Mouse (Mus musculus) fibroblast of lung, adult 2 months (primary cell): ENCODE measurements around the gene Mad1l1.

Experiments
- DNase-seq: peaks from one replicate; pipeline ENCODE4 v3.0.0-alpha.2; 2011; ENCODE audit warnings: low read depth

The Mad1l1 gene

DNA sequence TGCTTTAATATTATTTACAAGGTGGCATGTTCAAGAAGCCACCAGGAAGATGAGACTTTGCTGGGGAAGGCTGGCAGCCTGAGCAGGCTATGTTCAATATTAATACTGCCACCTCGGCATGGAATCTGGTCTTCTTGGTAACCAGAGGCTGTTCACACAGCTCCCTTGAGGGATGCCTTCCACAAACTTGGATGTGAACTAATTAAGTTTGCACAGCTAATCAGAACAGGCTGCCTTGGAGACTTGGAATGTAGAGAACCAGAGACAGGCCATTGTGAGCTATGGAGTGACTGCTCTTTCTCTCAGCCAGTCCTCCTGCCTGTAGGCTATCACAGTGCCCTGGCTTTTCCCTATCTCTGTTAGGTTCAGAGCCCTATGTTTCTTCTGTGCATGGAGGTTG, 278.4 kb downstream of the Mad1l1 start:
- DNase-seq: no peak

DNA sequence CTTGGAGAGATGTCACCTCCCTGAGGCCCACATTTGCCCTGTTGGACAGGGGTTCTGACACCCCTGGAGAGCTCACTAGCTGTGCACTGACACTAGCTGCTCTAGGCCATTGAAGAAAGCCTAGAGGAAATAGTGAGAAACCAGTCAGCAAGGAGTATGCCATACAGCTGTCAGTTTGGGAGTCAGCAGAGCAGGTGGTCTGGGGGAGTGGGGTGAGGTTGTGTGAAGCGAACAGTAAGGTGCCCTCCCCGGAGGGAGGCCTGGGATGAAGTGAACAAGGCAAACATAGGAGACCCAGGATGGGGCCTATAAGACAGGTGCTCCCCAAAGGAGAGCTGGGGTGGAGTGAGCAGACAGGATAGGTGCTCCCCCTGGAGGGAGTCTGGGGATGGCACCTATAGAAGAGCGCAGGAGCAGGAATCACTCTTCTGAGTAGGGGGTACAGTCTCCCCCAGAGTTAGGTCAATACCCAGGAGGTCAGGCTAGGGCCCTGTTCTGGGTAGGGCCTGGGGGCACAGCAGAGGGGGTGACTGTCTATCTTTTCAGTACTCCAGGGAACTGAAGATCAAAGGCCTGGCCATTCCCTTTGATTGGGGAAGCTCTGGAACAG, 279.2 kb downstream of the Mad1l1 start:
- DNase-seq: no peak

DNA sequence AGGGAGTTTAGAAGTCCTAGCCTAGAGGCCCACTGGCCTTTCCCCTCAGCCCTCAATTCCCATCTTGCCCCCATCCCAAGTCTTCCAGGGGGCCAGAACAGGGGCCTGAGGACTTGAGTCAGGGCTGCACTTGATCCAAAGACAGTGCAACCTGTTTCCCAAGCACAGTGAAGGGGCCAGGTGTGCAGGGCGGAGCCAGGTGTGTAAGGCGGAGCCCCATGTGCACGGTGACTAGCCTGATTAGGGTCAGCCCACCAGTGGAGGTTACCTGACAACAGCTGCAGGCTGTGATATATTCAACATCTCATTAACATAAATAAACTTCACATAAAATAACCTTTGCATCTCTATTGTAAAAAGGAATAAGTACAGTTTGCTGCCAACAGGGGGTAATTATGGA, 280.3 kb downstream of the Mad1l1 start:
- DNase-seq: no peak

DNA sequence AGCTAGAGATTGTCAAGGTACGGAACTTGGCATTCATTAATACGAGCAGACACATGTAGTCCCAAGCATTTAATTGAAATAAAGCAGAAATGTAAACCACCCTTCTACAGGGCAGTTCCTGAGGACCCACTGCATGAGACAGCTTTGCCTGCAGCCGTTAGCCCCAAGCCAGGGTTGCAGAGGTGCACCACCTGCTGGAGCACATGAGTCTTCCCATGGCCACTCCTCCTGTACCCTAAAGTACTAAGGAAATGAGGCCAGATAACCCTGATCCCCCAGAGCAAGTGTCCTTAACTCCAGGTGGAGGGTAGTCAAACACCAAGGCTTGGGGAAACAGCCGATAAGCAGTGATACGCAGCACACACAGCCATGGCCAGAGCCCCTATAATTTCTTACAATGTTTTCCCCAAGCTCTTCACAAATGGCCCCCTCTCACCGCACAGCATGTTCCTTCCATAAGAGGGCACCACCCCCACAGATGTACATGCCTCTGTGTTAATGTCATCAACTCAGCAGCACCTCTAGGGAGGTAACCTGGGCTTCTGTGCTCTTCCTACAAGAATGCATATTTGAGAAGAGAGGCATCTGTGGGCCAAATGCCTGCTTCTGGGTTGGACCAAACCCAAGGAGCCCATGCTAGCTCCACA, 283.6 kb downstream of the Mad1l1 start:
- no peak for DNase-seq

DNA sequence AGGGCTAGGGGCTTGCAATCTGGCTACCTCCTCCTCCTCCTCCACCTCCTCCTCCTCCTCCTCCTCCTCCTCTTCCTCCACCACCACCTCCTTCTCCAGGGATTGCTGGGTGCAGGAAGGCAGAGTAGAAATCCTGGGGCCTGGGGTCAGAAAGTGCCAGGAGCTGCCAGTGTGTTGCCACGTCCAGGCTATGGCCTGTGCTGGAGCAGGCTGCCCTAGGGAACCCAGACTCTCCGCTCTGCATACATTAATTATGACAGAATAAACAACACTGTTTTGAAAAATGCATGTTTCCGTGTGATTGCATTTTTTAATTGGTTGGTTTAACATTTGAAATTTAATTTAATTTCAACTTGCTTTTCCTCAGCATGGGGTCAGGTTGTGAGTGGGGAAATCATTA, 285.7 kb downstream of the Mad1l1 start:
- no peak for DNase-seq

DNA sequence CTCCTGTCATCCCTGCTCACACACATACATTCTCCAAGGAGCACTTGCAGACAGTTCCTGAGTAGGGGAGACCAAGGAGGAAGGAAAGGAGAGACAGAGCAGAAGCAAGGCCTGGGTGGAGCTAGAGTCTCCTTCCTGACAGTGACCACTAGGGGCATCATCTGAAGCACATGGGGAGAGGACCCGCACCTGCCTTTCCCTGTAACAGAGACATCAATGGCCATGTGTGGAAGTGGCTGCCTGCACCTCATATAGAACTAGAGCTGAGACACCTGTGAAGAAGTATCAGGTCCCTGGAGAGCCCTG, 286.4 kb downstream of the Mad1l1 start:
- no peak for DNase-seq

DNA sequence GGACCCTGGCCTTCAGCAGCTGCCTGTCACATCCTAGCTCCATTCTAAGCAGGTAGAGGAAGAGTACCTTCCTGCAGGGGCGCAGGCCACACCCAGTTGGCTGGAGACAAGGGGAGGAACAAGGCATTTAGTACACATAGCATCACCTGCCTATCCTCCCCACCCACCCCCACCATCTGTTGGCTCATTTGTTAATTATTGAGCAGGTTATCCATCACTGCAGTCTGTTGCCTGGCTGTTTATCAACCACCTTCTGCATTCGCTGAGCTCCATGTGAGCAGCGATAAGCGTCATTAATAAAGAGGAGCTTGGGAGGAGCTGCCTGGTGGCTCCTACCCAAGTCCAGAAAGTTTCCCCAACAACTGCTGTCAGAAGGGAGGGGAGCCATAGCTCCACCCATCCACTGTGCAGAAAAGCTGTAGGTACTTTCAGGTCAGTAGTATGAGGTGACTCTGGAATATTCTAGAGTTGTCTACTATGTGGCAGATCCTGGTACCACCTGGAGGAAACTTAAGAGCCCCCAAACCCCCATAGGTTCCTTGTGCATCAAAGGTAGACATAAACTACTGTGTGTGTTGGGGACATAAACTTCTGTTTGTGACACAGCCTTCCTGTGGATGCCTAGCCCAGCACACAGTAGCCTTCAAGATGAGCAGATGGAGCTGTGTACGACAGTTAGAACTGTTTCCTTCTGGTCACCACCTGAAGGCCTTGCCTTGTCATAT, 286.9 kb downstream of the Mad1l1 start:
- DNase-seq: no peak

DNA sequence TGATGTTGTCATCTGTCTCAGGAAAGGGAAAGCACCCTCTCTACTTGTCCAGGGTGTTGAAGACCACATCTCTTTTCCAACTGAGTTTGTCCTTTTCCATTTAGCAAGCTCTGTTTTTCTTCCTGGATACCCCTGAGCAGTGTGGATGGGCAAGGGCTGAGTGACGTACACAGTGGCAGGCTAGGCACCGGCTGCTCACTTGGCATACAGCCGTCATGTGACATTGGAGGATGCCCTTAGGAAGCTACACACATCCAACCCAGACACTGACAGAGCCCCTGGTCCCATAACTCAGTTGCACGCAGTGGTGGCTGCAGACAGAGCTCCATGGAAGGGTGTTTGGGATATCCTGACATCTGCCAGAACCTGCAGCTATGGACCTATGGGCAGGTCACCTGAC, 295.0 kb downstream of the Mad1l1 start:
- DNase-seq: no peak

DNA sequence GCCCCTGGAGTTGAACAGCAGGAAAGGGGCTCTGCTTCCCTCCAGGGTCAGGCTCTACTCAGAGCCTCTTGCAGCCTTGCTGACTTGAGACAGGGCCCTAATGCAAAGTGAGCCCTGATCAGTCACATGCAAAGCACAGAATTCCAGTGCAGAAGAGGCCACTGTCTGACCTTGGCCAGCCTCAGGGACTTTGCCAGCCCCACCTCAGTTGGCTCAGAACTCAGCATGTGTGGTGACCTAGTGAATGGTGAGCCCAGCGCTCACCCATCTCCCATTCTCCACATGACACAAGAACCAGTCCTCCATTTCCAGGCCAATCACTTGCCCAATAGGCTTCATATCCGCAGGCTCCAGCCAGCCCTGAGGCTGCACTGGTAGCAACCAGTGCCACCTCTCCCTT, 296.1 kb downstream of the Mad1l1 start:
- DNase-seq: no peak

DNA sequence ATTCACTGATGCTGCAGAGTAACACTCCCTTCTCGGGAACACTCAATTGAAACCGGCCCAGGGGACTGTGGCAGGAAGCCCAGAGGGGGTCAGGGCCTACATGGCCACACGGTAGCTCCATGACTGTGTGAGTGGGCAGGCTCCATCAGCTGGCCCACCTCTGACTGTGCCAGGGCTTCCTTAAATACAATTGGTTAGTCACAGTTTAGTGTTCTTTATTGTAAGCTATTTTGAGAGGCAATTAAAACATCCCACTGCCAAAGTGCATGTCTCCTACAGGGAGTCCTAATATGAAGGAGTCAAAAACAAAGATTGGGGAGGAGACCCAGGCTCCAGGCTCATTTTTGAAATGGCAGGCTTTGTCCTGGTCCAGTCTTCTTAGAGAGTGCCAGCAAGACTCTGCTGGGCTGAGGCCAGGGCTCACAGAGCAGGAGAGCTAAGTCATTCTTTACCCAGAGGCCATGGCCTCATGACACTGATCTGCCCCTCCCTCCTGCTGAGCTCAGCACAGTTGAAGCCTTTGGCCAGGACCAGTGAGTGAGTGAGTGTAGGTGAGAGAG, 297.3 kb downstream of the Mad1l1 start:
- peak; percentile 62 for DNase-seq

DNA sequence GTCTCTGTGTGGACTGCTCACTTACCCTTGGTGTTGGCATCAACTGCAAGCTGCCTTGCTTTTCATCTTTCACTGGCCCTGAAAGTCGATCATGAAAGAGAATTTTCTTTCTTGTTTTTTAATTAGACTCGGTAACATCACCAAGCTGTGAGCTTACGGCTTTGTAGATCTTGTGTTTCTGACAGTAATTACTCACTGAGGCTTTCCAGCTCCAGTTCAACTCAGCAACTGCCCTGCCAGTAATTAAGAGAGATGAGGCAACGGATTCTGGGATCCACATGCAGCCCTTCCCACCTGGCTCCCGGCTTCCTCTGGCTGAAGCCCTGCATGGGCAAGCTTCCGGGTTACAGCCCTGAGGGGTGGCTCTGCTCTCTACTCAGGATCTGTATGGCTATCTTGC, 298.5 kb downstream of the Mad1l1 start:
- DNase-seq: no peak

DNA sequence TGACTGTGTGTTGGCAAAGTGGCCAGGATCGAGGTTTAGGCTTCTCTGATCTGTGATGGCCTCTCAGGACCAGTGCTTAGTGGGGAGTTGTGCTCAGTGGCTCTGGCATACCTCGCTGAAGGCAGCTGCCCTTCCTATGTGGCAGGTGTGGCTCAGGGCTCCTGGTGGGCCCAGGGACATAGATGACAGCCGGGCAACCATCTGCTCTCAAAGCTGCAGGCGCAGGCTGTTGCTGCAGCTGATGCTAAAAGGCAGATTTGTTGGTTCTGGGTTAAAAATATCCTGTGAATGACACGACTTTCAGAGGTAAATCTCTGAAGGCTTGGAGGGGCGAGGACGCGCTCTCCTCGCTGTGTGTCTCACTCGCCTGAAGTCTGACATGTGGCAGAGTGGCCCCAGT, 299.6 kb downstream of the Mad1l1 start:
- no peak for DNase-seq

DNA sequence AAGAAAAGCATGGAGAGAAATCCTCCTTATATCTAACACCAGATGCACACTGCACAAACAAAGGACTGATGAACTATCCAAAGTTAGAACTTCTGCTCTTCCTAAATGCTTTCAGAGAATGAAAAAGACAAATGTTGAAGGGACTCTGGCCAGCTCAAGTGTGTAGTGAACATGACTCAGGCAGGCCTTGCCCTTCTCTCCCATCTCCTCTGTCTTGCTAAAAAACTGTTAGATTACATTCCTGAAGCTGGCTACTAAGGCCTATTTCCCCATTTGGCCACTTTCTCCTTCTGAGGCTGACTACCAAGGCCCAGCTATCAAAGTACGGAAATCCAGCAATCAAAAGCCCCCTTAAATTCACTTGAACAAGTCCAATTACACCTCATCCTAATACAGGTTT, 301.7 kb downstream of the Mad1l1 start:
- no peak for DNase-seq

DNA sequence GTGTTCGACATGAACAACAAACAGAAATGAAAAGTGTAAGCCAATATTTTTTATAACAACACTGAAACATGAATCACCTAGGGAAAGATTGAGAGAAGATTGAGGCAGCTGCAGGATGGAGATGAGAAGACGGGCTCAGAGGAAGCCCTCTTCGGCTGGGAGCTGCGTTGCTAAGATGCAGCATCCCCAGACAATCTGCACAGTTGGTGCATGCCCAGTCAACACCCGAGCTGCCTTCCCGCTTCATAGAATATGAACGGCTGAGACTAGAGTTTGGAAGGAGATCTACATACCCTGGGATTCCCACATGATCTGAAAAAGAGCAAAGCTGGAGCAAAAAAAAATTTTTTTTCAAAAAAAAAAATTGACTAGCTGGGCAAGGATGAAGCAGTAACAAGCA, 302.6 kb downstream of the Mad1l1 start:
- DNase-seq: no peak

DNA sequence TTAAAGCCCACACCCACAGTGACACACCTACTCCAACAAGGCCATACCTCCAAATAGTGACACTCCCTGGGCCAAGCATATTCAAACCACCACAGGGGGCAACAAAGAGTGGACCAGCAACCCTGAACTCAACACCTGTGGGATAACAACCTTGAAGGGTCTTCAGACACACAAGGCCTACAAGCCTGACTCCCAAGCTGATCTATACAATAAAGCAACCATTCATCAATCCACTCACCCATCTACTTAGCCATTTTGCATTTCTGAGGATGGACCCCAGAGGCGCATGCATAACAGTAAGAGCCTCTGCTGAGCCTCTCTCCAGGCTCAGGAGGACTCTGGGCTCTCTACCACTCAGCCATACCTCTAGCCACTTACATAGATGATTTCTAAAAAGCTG, 304.5 kb downstream of the Mad1l1 start:
- DNase-seq: no peak

DNA sequence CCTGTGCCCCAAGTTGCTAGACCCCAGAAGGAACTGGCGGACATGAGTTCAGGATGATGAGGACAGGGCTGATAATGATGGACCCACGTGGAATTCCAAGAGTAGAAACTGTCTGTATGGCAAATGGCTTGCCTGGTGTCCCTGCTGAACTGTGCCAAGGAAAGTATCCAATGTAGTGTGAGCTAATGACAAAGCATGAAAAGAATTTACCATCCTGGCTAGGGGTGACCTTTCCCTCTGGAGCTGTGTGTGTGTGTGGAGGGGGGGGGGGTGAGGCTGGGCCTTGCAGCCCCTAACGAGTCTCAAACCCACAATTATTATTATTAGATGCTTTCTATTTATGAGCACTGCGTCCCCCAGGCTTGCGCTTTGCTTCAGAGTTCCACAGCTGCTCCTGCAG, 307.7 kb downstream of the Mad1l1 start:
- no peak for DNase-seq

DNA sequence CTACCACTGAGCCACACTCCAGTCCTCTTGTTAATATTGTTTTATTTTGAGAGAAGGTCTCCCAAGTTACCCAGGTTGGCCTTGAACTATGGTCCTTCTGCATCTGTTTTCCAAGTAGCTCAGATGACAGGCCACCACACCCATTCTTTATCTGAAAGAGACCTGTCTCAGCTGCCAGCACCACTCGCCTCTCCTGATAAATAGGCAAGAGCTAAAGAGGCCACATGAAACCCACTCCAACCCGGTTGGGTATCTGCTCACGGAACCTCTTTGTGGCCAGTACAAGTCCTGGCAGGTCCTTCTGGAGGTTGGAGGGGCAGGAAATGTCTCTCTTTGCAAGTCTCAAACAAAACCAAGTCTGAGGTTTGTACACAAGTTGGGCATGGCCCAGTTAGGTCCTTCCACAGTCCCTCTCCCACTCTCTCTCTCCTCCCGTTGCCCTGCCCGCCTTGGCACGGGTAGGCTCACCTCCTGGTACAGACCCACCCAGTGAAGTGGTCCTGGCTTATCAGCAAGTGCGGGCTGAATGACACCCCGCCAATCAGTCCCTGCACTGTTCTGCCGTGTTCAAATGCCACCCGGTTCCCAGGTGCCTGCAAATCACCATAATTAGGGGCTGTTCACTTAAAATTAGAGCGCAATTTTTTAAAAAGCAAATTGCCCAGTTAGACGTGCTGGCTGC, 308.9 kb downstream of the Mad1l1 start:
- DNase-seq: no peak

DNA sequence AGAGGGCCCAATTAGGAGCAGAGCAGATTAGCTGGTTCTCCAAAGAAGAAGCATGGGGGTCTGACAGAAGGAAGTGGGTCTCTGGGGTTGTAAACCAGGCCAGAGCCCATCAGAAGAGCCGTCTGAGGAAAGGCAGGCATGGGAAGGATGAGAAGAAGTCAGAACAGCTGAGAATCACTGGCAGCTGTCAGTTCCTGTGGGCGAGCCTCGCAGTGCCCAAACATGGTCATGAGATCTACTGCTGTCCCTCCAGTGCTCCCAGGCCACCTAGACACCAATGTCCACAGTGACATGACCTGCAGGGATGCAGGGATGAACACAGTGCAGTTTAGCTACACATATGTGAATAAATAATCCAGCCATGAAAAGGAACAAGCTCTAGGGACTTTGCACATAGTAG, 310.9 kb downstream of the Mad1l1 start:
- no peak for DNase-seq

DNA sequence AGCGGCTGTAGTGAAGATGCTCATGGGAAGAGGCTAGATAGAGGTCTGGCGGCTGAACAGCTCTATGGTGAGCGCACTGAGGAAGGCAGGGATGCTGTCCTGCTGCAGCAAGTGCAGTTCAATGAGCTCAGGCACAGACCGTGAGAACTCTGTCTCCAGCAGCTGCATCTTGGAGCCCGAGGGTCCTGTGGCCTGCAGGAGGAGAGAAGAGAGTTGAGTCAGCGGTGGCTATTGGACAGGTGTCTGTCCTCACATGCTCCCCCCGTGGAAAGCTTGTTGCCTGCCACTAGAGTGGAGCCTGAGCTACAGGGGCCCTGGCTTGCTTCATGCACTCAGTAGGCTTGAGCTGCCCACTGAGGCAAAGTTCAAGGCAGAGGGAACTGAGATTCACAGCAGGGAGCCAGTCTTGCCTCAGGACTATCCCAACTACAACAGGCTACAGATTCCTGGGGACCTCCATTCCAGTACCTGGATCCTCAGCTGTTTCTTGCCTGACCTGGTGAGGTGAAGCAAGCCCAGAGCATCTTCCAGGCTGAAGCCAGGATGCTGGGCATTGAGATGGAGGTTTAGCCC, 312.2 kb downstream of the Mad1l1 start:
- DNase-seq: no peak

DNA sequence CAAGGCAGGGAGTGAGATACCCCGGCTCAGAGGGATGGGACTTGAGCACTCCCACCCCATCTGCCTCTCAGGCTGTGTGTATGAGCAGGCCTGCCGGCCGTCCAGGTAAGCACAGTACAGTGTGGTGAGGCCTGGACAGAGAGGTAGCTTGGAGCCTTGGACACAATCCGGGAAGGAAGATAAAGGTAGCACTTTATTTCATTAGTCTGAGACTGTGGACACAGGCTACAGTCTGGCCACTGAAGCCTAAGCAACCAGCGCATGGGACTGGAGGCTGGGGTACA, 312.9 kb downstream of the Mad1l1 start:
- no peak for DNase-seq

DNA sequence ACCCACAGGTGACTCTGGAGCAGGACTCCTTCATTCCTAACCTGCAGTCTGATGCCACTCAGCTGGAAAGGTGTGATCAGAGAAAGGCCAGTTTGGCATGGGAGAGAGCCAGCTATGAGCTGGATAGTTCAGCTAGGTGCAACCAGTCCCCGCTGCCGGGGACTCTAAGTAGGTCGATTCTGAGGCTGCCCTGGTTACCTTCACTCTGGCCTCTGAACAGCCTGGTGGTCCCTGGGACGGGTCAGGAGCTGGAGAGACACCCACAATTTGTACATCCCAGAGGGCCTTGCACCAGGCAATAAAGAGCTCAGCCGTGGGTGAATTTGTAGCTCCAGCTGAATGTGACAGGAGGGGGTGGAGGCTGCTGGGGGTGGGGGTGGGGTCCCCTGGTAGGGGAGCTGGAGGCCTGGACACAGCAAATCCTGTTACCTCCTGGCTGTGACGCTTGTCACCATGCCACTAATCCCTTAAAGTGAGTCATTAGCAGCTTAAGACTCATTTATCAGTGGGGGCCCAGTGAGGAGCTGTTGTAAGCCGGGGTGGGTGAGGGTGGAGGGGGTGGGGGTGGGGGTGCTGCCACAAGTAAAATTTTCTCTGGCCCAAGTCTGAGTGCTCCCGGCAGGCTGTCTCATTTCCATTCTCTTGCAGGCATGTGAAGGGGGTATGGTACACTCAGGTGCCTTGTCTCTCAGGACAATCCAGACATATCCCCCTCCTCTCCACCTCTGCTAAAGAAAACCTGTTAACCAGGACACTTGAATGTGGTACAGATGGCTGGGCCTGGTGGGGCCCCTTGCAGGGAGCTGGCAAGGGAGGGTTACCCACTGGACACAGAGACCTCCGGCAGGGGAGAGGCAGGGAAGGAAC, 313.5 kb downstream of the Mad1l1 start:
- no peak for DNase-seq

DNA sequence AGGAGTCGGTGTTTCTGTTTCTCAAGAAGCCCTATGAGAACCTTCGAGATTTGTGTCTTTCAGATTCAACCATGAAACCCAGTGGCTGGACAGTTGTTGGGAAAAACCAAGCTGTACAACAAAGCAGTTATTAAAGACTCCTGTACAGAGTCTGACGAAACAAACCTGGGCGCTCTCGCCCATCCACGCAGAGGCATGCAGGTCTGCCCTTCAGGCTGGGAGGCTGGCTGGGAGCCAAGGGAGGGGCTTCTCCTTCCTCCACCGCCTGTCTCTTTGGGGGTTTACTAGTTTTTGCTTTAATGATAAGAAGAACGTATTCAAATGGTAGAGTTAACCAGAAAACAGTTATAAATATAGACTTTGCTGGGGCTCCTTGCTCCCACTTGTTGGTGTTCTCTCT, 314.5 kb downstream of the Mad1l1 start:
- DNase-seq: no peak
